13 mouse cellular contexts compared by ENCODE assay signal in the genomic region with DNA sequence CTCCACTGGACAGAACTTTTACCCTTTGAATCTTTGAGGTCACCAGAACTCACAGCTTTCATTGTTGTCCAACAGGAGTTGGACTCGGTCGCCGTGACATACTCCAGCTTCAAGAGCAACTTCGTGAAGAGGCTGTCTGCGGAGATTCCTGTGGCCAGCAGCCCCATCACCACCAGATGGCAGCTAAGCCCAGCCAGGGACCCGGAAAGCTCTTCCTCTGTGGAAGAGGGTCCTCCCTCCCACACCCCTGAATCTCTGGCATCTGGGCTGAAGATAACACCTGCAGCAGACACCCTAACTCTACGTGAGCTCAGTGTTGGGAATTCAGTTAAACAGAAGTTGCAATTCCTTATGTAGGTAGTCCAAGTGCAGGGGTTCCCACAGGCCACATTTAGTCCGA. TPM values are rescaled to one million over a fixed set of nuclear protein-coding genes. Genes with fewer than 3 reads are reported as not detected.
DNase-seq lines count a peak whose midpoint lies in the region; ATAC-seq and TF ChIP-seq lines count a peak whose summit lies in the region.
"Had no signal": no experiment of that assay in that cellular context is flagged by ENCODE, and none has a peak within 500 bp of the region (broad histone marks: within the 10 kb centered on the region; RNA-seq: fewer than 3 reads in every experiment).

No protein-coding gene starts in this region.

- H3K4me1 ChIP-seq in kidney, adult 2 months (ENCODE audit: control insufficient read depth, insufficient read depth, low read length) = no peaks in the 10 kb centered on the region
- no peaks in the 10 kb centered on the region for H3K4me1 ChIP-seq in midbrain, postnatal 0 days (ENCODE audit: insufficient read depth, low read length)
- H3K4me1 ChIP-seq: heart, embryonic 10.5 days had no signal

- TF ChIP-seq POLR2A in kidney, adult 2 months (IDR thresholded peaks at IDR 0.05; ENCODE audit: low read depth, low read length) = no peak

- H3K36me3 ChIP-seq in kidney, adult 2 months (ENCODE audit: control insufficient read depth, insufficient read depth, low read length) = no peaks in the 10 kb centered on the region
- no peaks in the 10 kb centered on the region for H3K36me3 ChIP-seq in midbrain, postnatal 0 days (ENCODE audit: insufficient read depth, low read length)
- H3K36me3 ChIP-seq: heart, embryonic 10.5 days had no signal

- H3K4me2 ChIP-seq in midbrain, postnatal 0 days (ENCODE audit: low read depth, low read length, poor library complexity, severe bottlenecking) = no peak overlapping the region

- H3K27me3 ChIP-seq in kidney, adult 2 months (replicated peaks; ENCODE audit: control insufficient read depth, insufficient read depth, low read length) = no peaks in the 10 kb centered on the region
- no peaks in the 10 kb centered on the region for H3K27me3 ChIP-seq in midbrain, postnatal 0 days (ENCODE audit: insufficient read depth, low read length)

- DNase-seq in kidney, adult 2 months = no peak
- no peak for DNase-seq in kidney, postnatal 25 days
- DNase-seq in lung, postnatal 4 days = peak; percentile 23 to 35
- no peak for DNase-seq in lung, postnatal 36 days
- DNase-seq in embryo, embryonic 11 days = peak; percentile 51
- DNase-seq in midbrain, postnatal 0 days (ENCODE audit: low spot score) = peak; percentile 49
- DNase-seq in spleen, adult 12 weeks (ENCODE audit: low spot score) = no peak
- DNase-seq: adrenal gland, adult 8-10 months; cerebellum, adult 2 months; kidney, adult 11 months had no signal

- no peak for ATAC-seq in midbrain, postnatal 0 days (ENCODE audit: low FRiP score)

- H3K9ac ChIP-seq in midbrain, postnatal 0 days (replicated peaks; ENCODE audit: low read length, poor library complexity, severe bottlenecking) = no peak overlapping the region

- H3K9me3 ChIP-seq in midbrain, postnatal 0 days (ENCODE audit: low read length) = no peaks in the 10 kb centered on the region
- H3K9me3 ChIP-seq: heart, embryonic 10.5 days had no signal

- H3K27ac ChIP-seq in kidney, adult 2 months (ENCODE audit: insufficient read depth, low read depth, low read length) = no peak overlapping the region
- H3K27ac ChIP-seq in midbrain, postnatal 0 days (ENCODE audit: low read depth, low read length) = no peak overlapping the region
- H3K27ac ChIP-seq: heart, embryonic 10.5 days had no signal

- TF ChIP-seq CTCF in kidney, adult 2 months (conservative IDR thresholded peaks at IDR 0.05; ENCODE audit: insufficient read depth, insufficient read length, low read depth, low read length) = peak; percentile 31; the same call in 1 of the 2 replicates
- TF ChIP-seq CTCF in midbrain, postnatal 0 days (IDR thresholded peaks at IDR 0.05) = peak; percentile 81

- 30% methylated on average over 8 of the region's 8 CpGs for WGBS in kidney, adult 2 months
- WGBS in midbrain, postnatal 0 days = 37% methylated on average over 8 of the region's 8 CpGs

- no peak overlapping the region for H3K4me3 ChIP-seq in kidney, adult 2 months (ENCODE audit: insufficient read depth, low read depth, low read length)
- no peak overlapping the region for H3K4me3 ChIP-seq in midbrain, postnatal 0 days (ENCODE audit: low read depth, low read length)
- H3K4me3 ChIP-seq: heart, embryonic 10.5 days had no signal

RNA-seq across cellular contexts. Expression of gene Gpx8, which starts 9.6 kb away (rescaled TPM):
- polyA plus RNA-seq in kidney, adult 2 months (2012; rRNA removed) = 6.5 and 9.2 TPM in 2 replicates
- total RNA-seq in midbrain, postnatal 0 days (2014; rRNA removed) = 16.2 and 27.1 TPM in 2 replicates
- polyA plus RNA-seq in midbrain, postnatal 0 days (2015; fragmentation: Nextera tagmentation; extraction: Ambion mirVana) = 37.5 and 41.7 TPM in 2 replicates
- total RNA-seq: MEL had no signal

RNA-seq across cellular contexts. Expression of gene Cdc20b, which starts 20.9 kb away (rescaled TPM):
- polyA plus RNA-seq in kidney, adult 2 months (2012; rRNA removed) = 0.05 TPM in 1 of 2 replicates, not detected in the other
- 1.7 and 2.0 TPM in 2 replicates for total RNA-seq in midbrain, postnatal 0 days (2014; rRNA removed)
- polyA plus RNA-seq in midbrain, postnatal 0 days (2015; fragmentation: Nextera tagmentation; extraction: Ambion mirVana) = 0.15 and 0.18 TPM in 2 replicates
- total RNA-seq: adrenal gland, adult 8-10 months; MEL had no signal
- polyA plus RNA-seq: cerebellum, adult 2 months; heart, embryonic 10.5 days; limb, embryonic 11.5 days had no signal

RNA-seq across cellular contexts. Expression of gene Gzma, which starts 45.0 kb away (rescaled TPM):
- polyA plus RNA-seq in kidney, adult 2 months (2012; rRNA removed) = 0.35 and 1.1 TPM in 2 replicates
- total RNA-seq in midbrain, postnatal 0 days (2014; rRNA removed) = not detected in 2 replicates
- polyA plus RNA-seq in midbrain, postnatal 0 days (2015; fragmentation: Nextera tagmentation; extraction: Ambion mirVana) = not detected in 2 replicates
- total RNA-seq: MEL had no signal
- polyA plus RNA-seq: heart, embryonic 10.5 days; limb, embryonic 11.5 days had no signal

Comparison
In these comparisons a context has a peak if more than half of its experiments do, and no peak if none do; other contexts are left out.
1. DNase-seq: peak in lung, postnatal 4 days (2 of 2), embryo, embryonic 11 days (single experiment) and midbrain, postnatal 0 days (single experiment); none in kidney, adult 2 months (single experiment), kidney, postnatal 25 days (0 of 2), lung, postnatal 36 days (single experiment) and spleen, adult 12 weeks (single experiment).